Mouse (Mus musculus) lung, postnatal 4 days (tissue): Measurements from ENCODE around the gene Dbn1.

Source experiments
- DNase-seq, 2 experiments: peaks; one replicate each; pipeline ENCODE4 v3.0.0; 2021

The Dbn1 gene

GRCm38 (mm10) chr13:55477492-55477891, 10.4 kb downstream of the Dbn1 start:
- DNase-seq, result no peak

- DNase-seq, result no peak
These were observed 11.7 kb downstream of the Dbn1 start for GRCm38 (mm10) chr13:55476256-55476655.

- no peak for DNase-seq
These were observed 12.2 kb downstream of the Dbn1 start for GRCm38 (mm10) chr13:55475750-55476149.

- no peak for DNase-seq
These were observed 13.3 kb downstream of the Dbn1 start for GRCm38 (mm10) chr13:55474621-55475069.

- no peak for DNase-seq
These were observed 13.9 kb downstream of the Dbn1 start for GRCm38 (mm10) chr13:55473961-55474360.

GRCm38 (mm10) chr13:55473076-55473831, 14.7 kb downstream of the Dbn1 start:
- DNase-seq, result no peak

- DNase-seq, result peak; percentile 68 to 77
These were observed 15.5 kb downstream of the Dbn1 start for GRCm38 (mm10) chr13:55472132-55473022.

GRCm38 (mm10) chr13:55471819-55472131, 16.1 kb downstream of the Dbn1 start:
- DNase-seq, result no peak

- peak; percentile 91 to 92 for DNase-seq
These were observed 16.6 kb downstream of the Dbn1 start for GRCm38 (mm10) chr13:55471156-55471818.

GRCm38 (mm10) chr13:55470372-55470771, 17.5 kb downstream of the Dbn1 start:
- no peak for DNase-seq

GRCm38 (mm10) chr13:55468851-55469560, 18.9 kb downstream of the Dbn1 start:
- peak; percentile 69 to 72 for DNase-seq

GRCm38 (mm10) chr13:55465830-55466440, 22.0 kb downstream of the Dbn1 start:
- no peak for DNase-seq

GRCm38 (mm10) chr13:55465184-55465583, 22.7 kb downstream of the Dbn1 start:
- DNase-seq, result no peak

GRCm38 (mm10) chr13:55464027-55464884, 23.7 kb downstream of the Dbn1 start, which contains the start of gene Prr7:
Prr7 (plus strand) TSS chr13:55464267.
- DNase-seq, result peak; percentile 57 to 65

GRCm38 (mm10) chr13:55463399-55464026, 24.4 kb downstream of the Dbn1 start:
- no peak for DNase-seq

GRCm38 (mm10) chr13:55462965-55463364, 24.9 kb downstream of the Dbn1 start:
- no peak for DNase-seq

GRCm38 (mm10) chr13:55451785-55452549, 35.9 kb downstream of the Dbn1 start:
- DNase-seq, result peak in 1 of 2 experiments; percentile 56

GRCm38 (mm10) chr13:55451296-55451695, 36.6 kb downstream of the Dbn1 start:
- no peak for DNase-seq

GRCm38 (mm10) chr13:55450511-55450980, 37.4 kb downstream of the Dbn1 start:
- peak in 1 of 2 experiments; percentile 58 for DNase-seq
